Mouse (Mus musculus): ENCODE measurements around the gene St3gal3.

DNA sequence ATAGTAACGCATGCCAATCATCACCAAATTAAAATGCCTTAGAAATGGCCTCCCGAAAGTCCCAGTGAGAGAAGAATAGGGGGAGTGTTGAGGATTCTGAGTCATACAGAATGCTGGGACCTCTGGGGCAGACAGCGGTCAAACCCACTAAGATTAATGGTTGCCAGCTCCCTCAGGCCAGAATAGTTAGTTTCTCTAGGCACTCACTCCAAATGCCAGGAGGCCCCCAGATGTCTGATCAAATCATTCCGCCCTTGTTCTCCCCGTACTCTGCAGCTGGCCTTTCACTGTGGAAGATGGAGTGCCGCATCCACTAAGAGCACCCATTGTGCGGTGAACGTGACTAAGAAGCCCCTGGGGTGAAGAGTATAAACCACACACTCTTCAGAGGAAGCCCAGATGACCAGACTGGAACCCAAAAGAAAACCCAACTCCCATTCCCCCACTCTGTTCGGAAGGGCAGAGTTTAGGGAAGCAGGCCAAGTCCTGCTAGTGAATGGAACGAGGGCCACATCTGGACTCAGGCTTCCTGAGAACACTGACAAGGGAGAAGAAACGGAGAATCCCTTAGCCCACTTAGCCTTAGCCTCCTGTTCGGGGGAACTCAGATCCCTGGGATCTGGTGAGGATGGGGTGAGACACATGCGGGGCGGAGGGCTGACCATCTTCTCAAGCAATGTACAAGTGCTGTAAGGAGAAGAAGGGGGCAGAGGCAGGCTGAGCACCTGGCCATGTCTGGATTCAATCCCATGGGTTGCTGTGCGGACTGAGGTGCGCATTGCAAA, 117.5 kb downstream of the St3gal3 start:
- no peak for TF ChIP-seq POLR2A (IDR thresholded peaks at IDR 0.05; ENCODE audit: low read depth, low read length)
- no peak for TF ChIP-seq CTCF (IDR thresholded peaks at IDR 0.05; ENCODE audit: extremely low read depth, insufficient read depth, insufficient read length, insufficient replicate concordance)
